Mouse (Mus musculus): ENCODE data around the gene Slc12a6. TPM values are rescaled to one million over a fixed set of nuclear protein-coding genes. Genes with fewer than 3 reads are reported as not detected.

Gene Slc12a6
- polyA plus RNA-seq, 1 experiment from 2014 or later: 17.7 TPM

GRCm38 (mm10) chr2:112287059-112287458 lies 21.4 kb downstream of the Slc12a6 start:
- Histone ChIP-seq H3K4me3 (ENCODE audit: low read depth, low read length) (no peak overlapping the region), H3K36me3 (ENCODE audit: control insufficient read depth, insufficient read depth, low read length) (no peaks in the 10 kb centered on the region), H3K4me1 (replicated peaks; ENCODE audit: control insufficient read depth, insufficient read depth, low read length) (peaks cover 3% of the 10 kb centered on the region; the same call in 1 of the 2 replicates), H3K4me2 (ENCODE audit: low read length) (no peak overlapping the region), H3K27me3 (replicated peaks; ENCODE audit: control insufficient read depth, insufficient read depth, low read length) (no peaks in the 10 kb centered on the region), H3K9me3 (ENCODE audit: control insufficient read depth, low read length) (no peaks in the 10 kb centered on the region), H3K27ac (ENCODE audit: low read depth) (no peak overlapping the region), H3K9ac (ENCODE audit: low read length) (no peak overlapping the region)
- WGBS: 62% methylated on average over 4 of the region's 4 CpGs
- ATAC-seq (replicated peaks; ENCODE audit: low FRiP score, low TSS enrichment, low read depth) (peak; percentile 54; the same call in 1 of the 2 replicates), DNase-seq (ENCODE audit: low spot score) (no peak)

GRCm38 (mm10) chr2:112289507-112289906 lies 23.9 kb downstream of the Slc12a6 start:
- WGBS: 72% methylated on average over 3 of the region's 3 CpGs

GRCm38 (mm10) chr2:112292823-112293222 lies 27.2 kb downstream of the Slc12a6 start:
- 88% methylated on average over 2 of the region's 2 CpGs for WGBS
- no peak overlapping the region for H3K4me3 ChIP-seq (ENCODE audit: low read depth, low read length)
- no peak overlapping the region for H3K27ac ChIP-seq (ENCODE audit: low read depth)
- H3K27me3 ChIP-seq (replicated peaks; ENCODE audit: control insufficient read depth, insufficient read depth, low read length): no peaks in the 10 kb centered on the region
- H3K36me3 ChIP-seq (ENCODE audit: control insufficient read depth, insufficient read depth, low read length): no peaks in the 10 kb centered on the region
- no peak overlapping the region for H3K4me2 ChIP-seq (ENCODE audit: low read length)
- no peaks in the 10 kb centered on the region for H3K4me1 ChIP-seq (replicated peaks; ENCODE audit: control insufficient read depth, insufficient read depth, low read length)
- no peak overlapping the region for H3K9ac ChIP-seq (ENCODE audit: low read length)
- no peaks in the 10 kb centered on the region for H3K9me3 ChIP-seq (ENCODE audit: control insufficient read depth, low read length)
- no peak for DNase-seq (ENCODE audit: low spot score)
- ATAC-seq (replicated peaks; ENCODE audit: low FRiP score, low TSS enrichment, low read depth): no peak

More at GRCm38 (mm10) chr2:112289507-112289906, 23.9 kb downstream of the Slc12a6 start:
- no peak overlapping the region for H3K9ac ChIP-seq (ENCODE audit: low read length)
- no peaks in the 10 kb centered on the region for H3K4me1 ChIP-seq (replicated peaks; ENCODE audit: control insufficient read depth, insufficient read depth, low read length)
- ATAC-seq (replicated peaks; ENCODE audit: low FRiP score, low TSS enrichment, low read depth): no peak; the same call in 1 of the 2 replicates
- H3K27ac ChIP-seq (ENCODE audit: low read depth): no peak overlapping the region
- no peak overlapping the region for H3K4me3 ChIP-seq (ENCODE audit: low read depth, low read length)
- H3K27me3 ChIP-seq (replicated peaks; ENCODE audit: control insufficient read depth, insufficient read depth, low read length): no peaks in the 10 kb centered on the region
- no peaks in the 10 kb centered on the region for H3K9me3 ChIP-seq (ENCODE audit: control insufficient read depth, low read length)
- H3K36me3 ChIP-seq (ENCODE audit: control insufficient read depth, insufficient read depth, low read length): no peaks in the 10 kb centered on the region
- DNase-seq (ENCODE audit: low spot score): no peak
- no peak overlapping the region for H3K4me2 ChIP-seq (ENCODE audit: low read length)

- Histone ChIP-seq H3K9me3 (ENCODE audit: control insufficient read depth, low read length) (no peaks in the 10 kb centered on the region), H3K9ac (ENCODE audit: low read length) (no peak overlapping the region), H3K27me3 (replicated peaks; ENCODE audit: control insufficient read depth, insufficient read depth, low read length) (no peaks in the 10 kb centered on the region), H3K4me3 (ENCODE audit: low read depth, low read length) (no peak overlapping the region), H3K4me1 (replicated peaks; ENCODE audit: control insufficient read depth, insufficient read depth, low read length) (no peaks in the 10 kb centered on the region), H3K36me3 (ENCODE audit: control insufficient read depth, insufficient read depth, low read length) (no peaks in the 10 kb centered on the region), H3K4me2 (ENCODE audit: low read length) (no peak overlapping the region), H3K27ac (ENCODE audit: low read depth) (no peak overlapping the region)
- DNase-seq (ENCODE audit: low spot score) (no peak), ATAC-seq (replicated peaks; ENCODE audit: low FRiP score, low TSS enrichment, low read depth) (no peak)
- 81% methylated on average over 3 of the region's 3 CpGs for WGBS
Measured at GRCm38 (mm10) chr2:112296211-112296610, 30.6 kb downstream of the Slc12a6 start.

GRCm38 (mm10) chr2:112298221-112298620 lies 32.6 kb downstream of the Slc12a6 start:
- no peak for ATAC-seq (replicated peaks; ENCODE audit: low FRiP score, low TSS enrichment, low read depth)
- Histone ChIP-seq H3K36me3 (ENCODE audit: control insufficient read depth, insufficient read depth, low read length) (no peaks in the 10 kb centered on the region), H3K4me3 (ENCODE audit: low read depth, low read length) (no peak overlapping the region), H3K27me3 (replicated peaks; ENCODE audit: control insufficient read depth, insufficient read depth, low read length) (no peaks in the 10 kb centered on the region), H3K9ac (ENCODE audit: low read length) (no peak overlapping the region), H3K4me1 (replicated peaks; ENCODE audit: control insufficient read depth, insufficient read depth, low read length) (no peaks in the 10 kb centered on the region), H3K4me2 (ENCODE audit: low read length) (no peak overlapping the region), H3K9me3 (ENCODE audit: control insufficient read depth, low read length) (no peaks in the 10 kb centered on the region), H3K27ac (ENCODE audit: low read depth) (no peak overlapping the region)
- 93% methylated on average over 4 of the region's 4 CpGs for WGBS
- DNase-seq (ENCODE audit: low spot score): no peak

GRCm38 (mm10) chr2:112308671-112309070 lies 43.0 kb downstream of the Slc12a6 start:
- Histone ChIP-seq H3K27me3 (replicated peaks; ENCODE audit: control insufficient read depth, insufficient read depth, low read length) (no peaks in the 10 kb centered on the region), H3K4me2 (ENCODE audit: low read length) (no peak overlapping the region), H3K4me3 (ENCODE audit: low read depth, low read length) (no peak overlapping the region), H3K36me3 (ENCODE audit: control insufficient read depth, insufficient read depth, low read length) (no peaks in the 10 kb centered on the region), H3K9ac (ENCODE audit: low read length) (no peak overlapping the region), H3K27ac (ENCODE audit: low read depth) (no peak overlapping the region), H3K4me1 (replicated peaks; ENCODE audit: control insufficient read depth, insufficient read depth, low read length) (no peaks in the 10 kb centered on the region), H3K9me3 (ENCODE audit: control insufficient read depth, low read length) (no peaks in the 10 kb centered on the region)
- 89% methylated on average over 3 of the region's 3 CpGs for WGBS
- no peak for DNase-seq (ENCODE audit: low spot score)
- ATAC-seq (replicated peaks; ENCODE audit: low FRiP score, low TSS enrichment, low read depth): no peak

GRCm38 (mm10) chr2:112309161-112309600 lies 43.6 kb downstream of the Slc12a6 start:
- no peak for ATAC-seq (replicated peaks; ENCODE audit: low FRiP score, low TSS enrichment, low read depth)
- WGBS: 67% methylated on average over 10 of the region's 10 CpGs

GRCm38 (mm10) chr2:112315638-112316037 lies 50.0 kb downstream of the Slc12a6 start:
- Histone ChIP-seq H3K9ac (ENCODE audit: low read length) (no peak overlapping the region), H3K9me3 (ENCODE audit: control insufficient read depth, low read length) (no peaks in the 10 kb centered on the region), H3K4me1 (replicated peaks; ENCODE audit: control insufficient read depth, insufficient read depth, low read length) (no peaks in the 10 kb centered on the region), H3K36me3 (ENCODE audit: control insufficient read depth, insufficient read depth, low read length) (no peaks in the 10 kb centered on the region), H3K4me2 (ENCODE audit: low read length) (no peak overlapping the region), H3K27me3 (replicated peaks; ENCODE audit: control insufficient read depth, insufficient read depth, low read length) (no peaks in the 10 kb centered on the region), H3K27ac (ENCODE audit: low read depth) (no peak overlapping the region), H3K4me3 (ENCODE audit: low read depth, low read length) (no peak overlapping the region)
- no peak for DNase-seq (ENCODE audit: low spot score)
- 89% methylated on average over 7 of the region's 7 CpGs for WGBS
- ATAC-seq (replicated peaks; ENCODE audit: low FRiP score, low TSS enrichment, low read depth): no peak

More at GRCm38 (mm10) chr2:112309161-112309600, 43.6 kb downstream of the Slc12a6 start:
- no peaks in the 10 kb centered on the region for H3K27me3 ChIP-seq (replicated peaks; ENCODE audit: control insufficient read depth, insufficient read depth, low read length)
- no peak overlapping the region for H3K4me2 ChIP-seq (ENCODE audit: low read length)
- no peak overlapping the region for H3K27ac ChIP-seq (ENCODE audit: low read depth)
- H3K4me3 ChIP-seq (ENCODE audit: low read depth, low read length): no peak overlapping the region
- H3K36me3 ChIP-seq (ENCODE audit: control insufficient read depth, insufficient read depth, low read length): no peaks in the 10 kb centered on the region
- no peak for DNase-seq (ENCODE audit: low spot score)
- no peaks in the 10 kb centered on the region for H3K4me1 ChIP-seq (replicated peaks; ENCODE audit: control insufficient read depth, insufficient read depth, low read length)
- no peaks in the 10 kb centered on the region for H3K9me3 ChIP-seq (ENCODE audit: control insufficient read depth, low read length)
- no peak overlapping the region for H3K9ac ChIP-seq (ENCODE audit: low read length)

- H3K4me3 ChIP-seq (ENCODE audit: low read depth, low read length): no peak overlapping the region
- H3K4me1 ChIP-seq (replicated peaks; ENCODE audit: control insufficient read depth, insufficient read depth, low read length): no peaks in the 10 kb centered on the region
- no peak overlapping the region for H3K27ac ChIP-seq (ENCODE audit: low read depth)
- DNase-seq (ENCODE audit: low spot score): no peak
- H3K4me2 ChIP-seq (ENCODE audit: low read length): no peak overlapping the region
- no peak for ATAC-seq (replicated peaks; ENCODE audit: low FRiP score, low TSS enrichment, low read depth)
- no peaks in the 10 kb centered on the region for H3K27me3 ChIP-seq (replicated peaks; ENCODE audit: control insufficient read depth, insufficient read depth, low read length)
- H3K9ac ChIP-seq (ENCODE audit: low read length): no peak overlapping the region
- no peaks in the 10 kb centered on the region for H3K9me3 ChIP-seq (ENCODE audit: control insufficient read depth, low read length)
- WGBS: 81% methylated on average over 2 of the region's 2 CpGs
- no peaks in the 10 kb centered on the region for H3K36me3 ChIP-seq (ENCODE audit: control insufficient read depth, insufficient read depth, low read length)
Measured at GRCm38 (mm10) chr2:112318227-112318626, 52.6 kb downstream of the Slc12a6 start.

Data from intestine, embryonic 14.5 days (tissue).